8 mouse cellular contexts compared by ENCODE assay signal in genomic region chr3:148959327-148960025, GRCm38 (mm10). TPM values are rescaled to one million over a fixed set of nuclear protein-coding genes. Genes with fewer than 3 reads are reported as not detected.
DNase-seq lines count a peak whose midpoint lies in the region; ATAC-seq and TF ChIP-seq lines count a peak whose summit lies in the region.

No protein-coding gene starts in this region.

- 18% methylated on average over 15 of the region's 15 CpGs for WGBS in hindbrain, embryonic 15.5 days
- 32% methylated on average over 15 of the region's 15 CpGs for WGBS in liver, adult 2 months
- 18% methylated on average over 15 of the region's 15 CpGs for WGBS in midbrain, embryonic 14.5 days

- H3K36me3 ChIP-seq in hindbrain, embryonic 15.5 days, result no peaks in the 10 kb centered on the region
- H3K36me3 ChIP-seq in liver, adult 2 months (ENCODE audit: control insufficient read depth, insufficient read depth, low read length), result no peaks in the 10 kb centered on the region
- no peaks in the 10 kb centered on the region for H3K36me3 ChIP-seq in midbrain, embryonic 14.5 days (ENCODE audit: control insufficient read depth, insufficient read depth, low read length)

- DNase-seq in Muller cell, postnatal 12 days (ENCODE audit: inconsistent ontology term), result peak; percentile 86
- DNase-seq in adrenal gland, adult 8-10 months, result peak; percentile 43
- peak; percentile 18 for DNase-seq in gastrocnemius, adult 18-20 months (ENCODE audit: low spot score)
- DNase-seq in liver, adult 2 months (ENCODE audit: extremely low read depth, low read depth, low spot score), result peak; percentile 33
- DNase-seq in midbrain, embryonic 14.5 days, result no peak
- no peak for DNase-seq in thymus, postnatal 25 days
- no peak for DNase-seq in right cerebral cortex, postnatal 4 days

- no peak overlapping the region for H3K9ac ChIP-seq in hindbrain, embryonic 15.5 days
- no peak overlapping the region for H3K9ac ChIP-seq in liver, adult 2 months (ENCODE audit: low read depth, low read length)
- no peak overlapping the region; the same call in 1 of the 2 replicates for H3K9ac ChIP-seq in midbrain, embryonic 14.5 days (replicated peaks; ENCODE audit: low read length)

- no peak for ATAC-seq in hindbrain, embryonic 15.5 days (ENCODE audit: low FRiP score, low read depth)
- peak; percentile 40; the same call in 1 of the 2 replicates for ATAC-seq in midbrain, embryonic 14.5 days (ENCODE audit: low FRiP score, low TSS enrichment)

- H3K4me3 ChIP-seq in hindbrain, embryonic 15.5 days, result peak overlapping the region; percentile 28
- no peak overlapping the region for H3K4me3 ChIP-seq in liver, adult 2 months (ENCODE audit: insufficient read depth, low read depth, low read length)
- peak overlapping the region; percentile 12; the same call in 1 of the 2 replicates for H3K4me3 ChIP-seq in midbrain, embryonic 14.5 days (replicated peaks; ENCODE audit: low read depth, low read length)

- H3K9me3 ChIP-seq in hindbrain, embryonic 15.5 days, result no peaks in the 10 kb centered on the region
- no peaks in the 10 kb centered on the region for H3K9me3 ChIP-seq in midbrain, embryonic 14.5 days (ENCODE audit: control insufficient read depth, low read length)

- no peak overlapping the region for H3K27ac ChIP-seq in hindbrain, embryonic 15.5 days (replicated peaks)
- no peak overlapping the region for H3K27ac ChIP-seq in liver, adult 2 months (replicated peaks; ENCODE audit: insufficient read depth, low read depth, low read length)
- H3K27ac ChIP-seq in midbrain, embryonic 14.5 days (replicated peaks; ENCODE audit: low read depth, low read length), result no peak overlapping the region

- H3K4me2 ChIP-seq in hindbrain, embryonic 15.5 days, result peak overlapping the region; percentile 55
- peak overlapping the region; percentile 50 for H3K4me2 ChIP-seq in midbrain, embryonic 14.5 days (ENCODE audit: low read length)

- peaks cover 66% of the 10 kb centered on the region for H3K4me1 ChIP-seq in hindbrain, embryonic 15.5 days (replicated peaks)
- peaks cover 14% of the 10 kb centered on the region for H3K4me1 ChIP-seq in liver, adult 2 months (ENCODE audit: control insufficient read depth, insufficient read depth, low read length)
- H3K4me1 ChIP-seq in midbrain, embryonic 14.5 days (ENCODE audit: control insufficient read depth, insufficient read depth, low read length), result peaks cover 50% of the 10 kb centered on the region

- no peaks in the 10 kb centered on the region for H3K27me3 ChIP-seq in hindbrain, embryonic 15.5 days
- no peaks in the 10 kb centered on the region for H3K27me3 ChIP-seq in liver, adult 2 months (ENCODE audit: control insufficient read depth, insufficient read depth, low read length)
- no peaks in the 10 kb centered on the region for H3K27me3 ChIP-seq in midbrain, embryonic 14.5 days (ENCODE audit: control insufficient read depth, insufficient read depth, low read length)

- H3K79me2 ChIP-seq in liver, adult 2 months (ENCODE audit: control insufficient read depth, insufficient read depth, low read length), result peaks cover 43% of the 10 kb centered on the region; the same call in 1 of the 2 replicates

- no peak for TF ChIP-seq CTCF in liver, adult 2 months (IDR thresholded peaks at IDR 0.05; ENCODE audit: low read depth, low read length)

- TF ChIP-seq POLR2A in liver, adult 2 months (IDR thresholded peaks at IDR 0.05; ENCODE audit: extremely low read depth, insufficient read depth, low read length), result no peak

RNA-seq across cellular contexts. Expression of gene Adgrl2, which starts 30.9 kb away (rescaled TPM):
- total RNA-seq in adrenal gland, adult 8-10 months (2022), result 10 to 100 TPM; 61.5 to 72.6 (median 67.9) TPM
- total RNA-seq in gastrocnemius, adult 18-20 months (2021), result 10 to 100 TPM in 1 of 2 experiments, 1 to 10 TPM in 1; 7.9 to 10.2 TPM
- 123 and 138 TPM in 2 replicates for polyA plus RNA-seq in hindbrain, embryonic 15.5 days (2015; fragmentation: Nextera tagmentation; extraction: Ambion mirVana)
- total RNA-seq in liver, adult 2 months (2014; rRNA removed), result 27.9 and 34.6 TPM in 2 replicates
- polyA plus RNA-seq in liver, adult 2 months (2012; rRNA removed), result 22.8 and 26.2 TPM in 2 replicates
- polyA plus RNA-seq in midbrain, embryonic 14.5 days (2014; fragmentation: Nextera tagmentation; extraction: Ambion mirVana), result 142 and 160 TPM in 2 replicates

Comparison
In these comparisons a context has a peak if more than half of its experiments do, and no peak if none do; other contexts are left out.
1. DNase-seq: peak in Muller cell, postnatal 12 days (single experiment), adrenal gland, adult 8-10 months (single experiment), gastrocnemius, adult 18-20 months (single experiment) and liver, adult 2 months (single experiment); none in midbrain, embryonic 14.5 days (single experiment), thymus, postnatal 25 days (single experiment) and right cerebral cortex, postnatal 4 days (single experiment).